Mouse (Mus musculus): Measurements from ENCODE around the gene Plcl2.
"Not testable (repeated sequence)": the region's sequence is repeated elsewhere in the genome, so short reads cannot be mapped to it uniquely, and the experiment has no call there.

Gene Plcl2

DNA sequence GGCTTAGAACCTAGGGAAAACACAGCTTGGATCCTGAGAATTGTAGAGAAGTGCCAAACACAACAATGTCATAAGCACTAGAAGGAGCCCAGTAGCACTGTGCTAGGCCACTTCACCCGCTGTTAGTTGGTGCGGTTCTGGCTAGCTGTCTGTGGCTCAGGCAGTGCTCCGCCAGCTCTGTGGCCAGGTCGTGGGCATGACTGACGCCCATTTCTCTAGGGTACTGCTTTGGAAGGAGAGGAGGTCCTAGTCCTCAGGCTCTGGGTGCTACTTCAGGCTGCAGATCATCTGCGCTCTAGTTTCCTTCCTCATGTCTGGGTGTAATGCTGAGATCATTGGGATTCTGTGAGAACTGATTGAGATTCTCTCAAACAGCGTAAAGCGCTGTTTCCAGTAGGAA, 20.9 kb downstream of the Plcl2 start:
- in situ Hi-C loops (cut with MboI; ENCODE audit: low sequenced_read_pairs) = no loop called here

DNA sequence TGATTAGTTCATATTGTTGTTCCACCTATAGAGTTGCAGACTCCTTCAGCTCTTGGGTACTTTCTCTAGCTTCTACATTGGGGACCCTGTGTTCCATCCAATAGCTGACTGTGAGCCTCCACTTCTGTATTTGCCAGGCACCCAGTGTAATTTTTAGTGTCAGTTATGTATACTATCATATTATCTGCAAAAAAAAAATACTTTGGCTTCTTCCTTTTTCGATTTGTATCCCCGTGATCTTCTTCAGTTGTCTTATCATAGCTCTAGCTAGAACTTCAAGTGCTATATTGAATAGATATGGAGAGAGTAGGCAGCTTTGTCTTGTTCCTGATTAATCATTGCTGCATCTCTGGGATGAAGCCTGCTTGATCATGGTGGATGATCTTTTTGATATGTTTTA, 25.7 kb downstream of the Plcl2 start:
- in situ Hi-C loops (cut with MboI; ENCODE audit: low sequenced_read_pairs) = not testable (repeated sequence)

DNA sequence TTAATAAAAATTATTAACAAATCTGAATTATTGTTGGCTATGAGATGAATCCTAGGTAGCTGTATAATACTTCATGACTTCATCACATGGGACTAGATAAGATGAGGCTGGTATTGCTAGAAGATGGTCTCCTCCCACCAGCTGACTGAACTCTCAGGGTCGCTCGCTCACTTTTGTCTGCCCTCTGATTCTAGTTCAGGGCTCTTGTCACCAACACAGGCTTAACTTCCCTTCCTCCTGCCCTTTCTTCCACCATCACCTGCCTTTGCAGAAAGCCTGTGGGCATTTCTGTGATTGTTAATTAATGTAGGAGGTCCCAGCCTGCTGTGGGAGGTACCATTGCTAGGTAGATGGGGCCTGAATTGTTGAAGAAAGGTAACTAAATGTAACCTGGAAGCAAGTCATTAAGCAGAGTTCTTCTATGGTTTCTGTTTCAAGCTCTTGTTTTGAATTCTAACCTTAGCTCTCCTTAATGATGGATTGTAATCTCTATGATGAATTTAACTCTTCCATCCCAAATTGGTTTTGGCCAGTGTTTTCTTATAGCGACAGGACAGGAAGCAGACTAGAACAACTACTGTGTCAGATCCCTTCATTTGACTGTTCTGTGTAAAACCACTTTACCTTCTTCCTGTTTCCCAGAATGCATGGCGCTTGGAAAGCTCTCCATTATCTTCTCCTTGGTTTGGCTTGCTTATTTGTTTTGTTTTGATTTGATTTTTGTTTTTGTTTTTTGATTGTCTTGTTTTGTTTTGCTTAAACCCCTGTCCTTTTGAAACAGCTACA, 27.4 kb downstream of the Plcl2 start:
- in situ Hi-C loops (cut with MboI; ENCODE audit: low sequenced_read_pairs) = no loop called here

DNA sequence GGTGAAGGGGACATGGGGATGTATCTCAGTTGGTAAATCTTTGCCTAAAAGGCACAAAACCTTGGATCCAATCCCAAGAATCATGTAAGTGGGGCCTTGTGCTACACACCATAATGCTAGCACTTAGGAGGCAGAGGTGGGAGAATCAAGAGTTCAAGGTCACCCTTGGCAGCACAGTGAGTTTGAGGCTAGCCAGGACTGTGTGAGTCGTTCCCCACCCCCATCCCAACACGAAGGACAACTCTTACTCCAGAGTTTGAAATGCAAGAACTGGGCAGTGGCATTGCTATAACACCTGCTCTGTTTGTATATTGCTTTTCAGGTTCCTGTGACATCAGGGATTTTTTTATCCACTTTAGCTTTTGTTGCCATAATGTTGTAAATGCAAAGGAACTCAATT, 28.6 kb downstream of the Plcl2 start:
- in situ Hi-C loops (cut with MboI; ENCODE audit: low sequenced_read_pairs) = no loop called here

DNA sequence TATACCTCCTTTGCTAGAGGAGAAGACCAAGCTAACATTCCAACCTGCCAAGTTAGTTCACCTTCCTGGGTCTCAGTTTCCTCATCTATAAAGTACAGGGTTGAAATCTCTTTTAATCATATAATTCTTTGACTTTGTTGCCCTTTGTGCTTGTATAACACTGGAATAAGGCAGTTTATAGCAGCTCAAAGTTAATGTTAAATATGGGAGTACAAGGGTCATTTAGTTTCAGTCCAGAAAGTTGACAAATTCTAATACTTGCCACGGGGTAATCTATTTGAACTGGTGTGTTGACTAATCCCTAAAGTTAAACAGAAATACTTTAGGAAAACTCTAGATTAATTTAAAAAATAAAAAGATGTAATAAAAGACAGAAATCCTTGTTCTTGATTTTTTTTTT, 35.7 kb downstream of the Plcl2 start:
- in situ Hi-C loops (cut with MboI; ENCODE audit: low sequenced_read_pairs) = no loop called here

DNA sequence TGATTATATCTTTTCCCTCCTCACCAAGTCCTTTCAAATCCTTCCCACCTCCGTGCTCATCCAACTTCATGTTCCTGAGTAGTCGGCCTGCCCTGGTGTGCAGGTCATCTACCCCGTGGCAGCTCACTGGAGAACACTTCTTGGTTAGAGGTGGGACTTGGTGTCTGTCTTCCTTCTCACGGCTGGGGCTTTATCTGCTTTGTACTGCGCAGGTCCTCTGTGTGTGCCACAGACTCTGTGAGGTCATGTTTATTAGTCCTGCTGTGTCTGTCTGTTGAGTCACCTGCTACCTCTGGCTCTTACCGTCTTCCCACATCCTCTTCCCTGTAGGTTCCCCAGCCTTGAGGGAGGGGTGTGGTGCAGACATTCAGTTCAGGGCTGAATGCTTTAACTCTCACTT, 36.1 kb downstream of the Plcl2 start:
- in situ Hi-C loops (cut with MboI; ENCODE audit: low sequenced_read_pairs) = no loop called here

DNA sequence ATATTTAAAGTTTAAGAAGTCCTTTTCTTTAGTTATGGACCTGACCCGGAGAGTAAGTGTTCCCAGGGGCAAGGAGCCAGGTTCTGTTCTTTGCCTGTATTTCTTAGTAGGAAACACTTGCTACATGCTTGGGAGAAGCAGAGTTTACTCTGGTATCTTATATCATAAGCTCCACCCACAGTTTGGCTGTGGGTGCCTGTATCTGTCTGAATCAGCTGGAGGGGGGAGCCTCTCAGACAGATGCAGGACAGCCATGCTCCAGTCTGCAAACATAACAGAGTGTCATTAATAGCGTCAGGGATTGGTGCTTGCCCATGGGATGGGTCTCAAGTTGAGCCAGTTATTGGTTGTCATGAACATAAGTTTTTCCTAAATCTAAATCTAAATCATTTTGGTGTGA, 42.9 kb downstream of the Plcl2 start:
- in situ Hi-C loops (cut with MboI; ENCODE audit: low sequenced_read_pairs) = no loop called here

DNA sequence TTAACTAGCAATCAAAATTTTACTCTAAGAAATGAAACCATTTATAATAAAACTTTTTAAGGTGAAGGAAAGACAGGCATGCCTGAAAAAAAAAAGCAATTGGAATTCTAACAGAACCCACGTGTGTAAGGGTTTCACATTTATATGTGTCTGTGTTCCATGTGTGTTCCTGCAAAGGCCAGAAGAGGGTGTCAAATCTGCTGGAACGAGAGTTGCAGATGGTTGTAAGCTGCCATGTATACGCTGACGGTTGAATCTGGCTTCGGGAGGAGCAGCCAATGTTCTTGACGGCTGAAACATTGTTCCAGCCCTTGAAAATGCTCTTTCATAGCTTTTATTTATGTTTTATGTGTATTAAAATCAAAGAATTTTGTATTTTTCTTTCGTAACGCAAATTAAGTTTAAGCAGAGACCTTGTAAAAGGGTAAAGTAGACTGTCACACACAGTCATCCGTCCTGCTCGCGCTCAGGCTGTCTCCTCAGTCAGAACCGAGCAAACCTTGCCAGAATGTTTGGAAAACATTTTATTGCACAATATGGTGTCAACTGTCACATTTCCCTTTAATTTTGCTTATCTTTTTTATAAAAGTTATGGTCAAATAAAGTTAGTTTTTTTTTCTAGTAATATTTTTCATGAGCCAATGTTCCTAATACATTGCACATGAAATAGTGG, 48.5 kb downstream of the Plcl2 start:
- in situ Hi-C loops (cut with MboI; ENCODE audit: low sequenced_read_pairs) = no loop called here

DNA sequence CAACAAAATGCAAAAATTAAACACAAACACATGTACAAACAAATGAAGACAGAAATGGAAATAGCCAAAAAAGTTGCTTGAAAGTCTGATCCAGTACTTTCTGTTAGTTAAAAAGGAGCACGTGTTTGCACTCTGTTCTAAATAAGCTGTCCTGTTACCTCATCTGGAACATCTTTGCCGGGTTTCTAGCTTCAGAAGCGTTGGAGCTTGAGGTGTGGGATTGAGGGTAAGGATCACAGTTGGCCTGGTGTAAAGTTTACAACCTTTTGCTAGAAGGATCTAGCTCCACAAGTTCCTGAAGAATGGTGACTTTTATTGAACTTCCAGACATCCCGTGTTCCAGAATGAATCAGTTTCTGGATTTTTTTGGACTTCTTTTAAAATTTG, 49.0 kb downstream of the Plcl2 start:
- in situ Hi-C loops (cut with MboI; ENCODE audit: low sequenced_read_pairs) = no loop called here

DNA sequence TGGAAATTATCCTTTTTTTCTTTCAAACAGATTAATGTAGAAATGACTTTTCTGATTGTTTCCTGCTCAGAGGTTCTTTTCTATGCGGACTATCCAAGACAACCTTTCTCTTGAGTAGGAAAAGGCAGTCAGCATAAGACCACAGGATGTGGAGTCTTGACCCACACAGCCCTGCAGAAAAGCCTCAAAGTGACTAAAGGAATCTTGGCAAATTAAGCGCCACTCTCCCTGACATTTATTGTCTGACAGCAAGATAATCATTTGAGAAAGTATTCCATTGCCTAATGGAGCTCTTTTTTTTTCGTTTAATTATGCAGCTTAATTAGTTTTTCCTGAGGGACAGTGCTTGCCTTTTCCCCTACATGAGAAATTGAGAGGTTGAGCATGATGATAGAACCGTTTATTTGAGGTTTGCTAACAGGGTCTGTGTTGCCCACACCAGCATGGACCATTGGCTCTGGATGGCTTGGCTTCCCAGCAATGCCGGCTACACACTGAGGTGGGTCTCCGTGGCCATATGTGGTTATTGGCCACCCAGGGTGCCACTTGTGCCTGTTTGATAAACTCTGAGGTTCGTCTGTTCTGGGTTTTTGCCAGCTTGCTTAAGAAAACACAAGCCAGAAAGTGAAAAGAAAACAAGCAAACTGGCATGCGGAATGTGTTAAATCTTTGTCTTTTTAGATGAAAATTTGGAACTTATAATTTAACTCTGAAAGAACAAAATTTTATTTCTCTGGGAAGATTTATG, 56.3 kb downstream of the Plcl2 start:
- in situ Hi-C loops (cut with MboI; ENCODE audit: low sequenced_read_pairs) = no loop called here

DNA sequence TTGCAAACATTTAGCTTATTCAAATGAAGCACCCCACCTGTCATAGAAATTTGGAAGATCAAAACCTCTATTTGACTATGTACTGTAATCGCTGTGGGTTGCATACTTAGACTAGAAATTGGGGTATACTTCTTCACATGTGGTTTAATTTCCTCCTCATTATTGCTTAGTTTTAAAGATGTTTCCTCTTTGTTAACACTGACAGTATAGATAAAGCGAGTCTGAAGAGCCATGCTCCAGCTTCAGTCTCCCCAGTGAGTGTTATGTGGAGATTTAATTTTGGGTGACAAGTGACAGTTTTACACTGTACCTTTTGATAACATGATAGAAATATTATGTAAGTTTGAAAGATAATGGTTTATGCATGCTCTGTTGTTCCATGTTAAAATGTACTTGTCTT, 59.6 kb downstream of the Plcl2 start:
- in situ Hi-C loops (cut with MboI; ENCODE audit: low sequenced_read_pairs) = no loop called here

DNA sequence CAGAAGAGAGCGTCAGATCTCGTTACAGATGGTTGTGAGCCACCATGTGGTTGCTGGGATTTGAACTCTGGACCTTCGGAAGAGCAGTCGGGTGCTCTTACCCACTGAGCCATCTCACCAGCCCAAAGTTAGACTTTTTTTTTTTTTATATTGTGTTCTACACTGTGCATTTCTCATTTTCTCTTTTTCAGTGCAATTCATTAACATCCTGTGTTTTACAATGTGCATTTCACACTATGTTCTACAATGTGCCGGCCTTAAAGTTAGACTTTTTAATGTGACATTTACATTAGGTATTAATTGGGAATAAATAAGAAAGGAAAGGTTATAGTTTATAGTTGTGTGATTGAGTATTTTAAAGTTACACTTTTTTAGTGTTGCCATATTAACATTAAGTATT, 61.0 kb downstream of the Plcl2 start:
- in situ Hi-C loops (cut with MboI; ENCODE audit: low sequenced_read_pairs) = not testable (repeated sequence)

DNA sequence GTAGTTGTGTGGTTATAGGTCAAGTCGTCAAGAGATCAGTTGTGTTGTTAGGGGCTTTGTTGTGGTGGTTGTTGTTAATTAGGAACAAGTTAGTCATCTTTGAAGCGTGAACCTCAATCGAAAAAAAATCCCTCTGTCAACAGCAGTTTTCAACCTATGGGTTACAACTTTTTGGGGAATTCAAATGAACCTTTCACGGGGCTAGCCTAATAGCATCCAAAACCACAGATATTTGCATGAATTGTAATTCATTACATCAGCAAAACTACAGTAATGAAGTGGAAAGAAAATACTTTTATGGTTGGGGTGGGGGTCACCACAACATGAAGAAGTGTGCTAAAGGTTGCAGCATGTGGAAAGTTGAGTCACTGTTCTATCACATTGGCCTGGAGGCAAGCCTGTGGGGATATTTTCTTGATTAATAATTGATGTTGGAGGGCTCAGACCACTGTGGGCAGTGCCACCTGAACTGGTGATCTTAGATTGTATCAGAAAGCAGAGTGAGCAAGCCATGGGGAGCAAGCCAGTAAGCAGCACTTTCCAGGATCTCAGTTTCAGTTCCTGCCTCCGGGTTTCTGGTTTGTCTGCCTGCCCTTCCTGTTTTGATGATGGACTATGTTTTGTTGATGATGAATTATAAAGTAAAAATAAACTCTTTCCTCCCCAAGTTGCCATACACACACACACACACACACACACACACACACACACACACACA, 61.6 kb downstream of the Plcl2 start:
- in situ Hi-C loops (cut with MboI; ENCODE audit: low sequenced_read_pairs) = no loop called here

DNA sequence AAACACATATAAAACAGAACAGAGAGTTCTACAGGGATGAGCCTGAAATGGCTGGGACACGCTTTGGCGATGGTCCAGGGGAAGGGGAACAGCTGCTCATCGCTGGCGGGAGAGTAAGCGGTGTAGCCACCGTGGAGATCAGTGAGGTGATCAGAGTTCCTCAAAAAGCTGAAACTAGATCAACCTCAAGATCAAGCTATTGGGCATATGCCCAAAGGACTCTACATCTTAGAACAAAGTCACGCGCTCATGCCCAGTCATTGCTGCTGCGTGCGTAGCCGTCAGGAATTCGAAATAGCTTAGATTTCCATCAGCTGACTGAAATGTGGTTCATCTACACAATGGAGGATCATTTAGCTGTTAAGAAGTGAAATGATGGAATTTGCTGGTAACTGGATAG, 65.0 kb downstream of the Plcl2 start:
- in situ Hi-C loops (cut with MboI; ENCODE audit: low sequenced_read_pairs) = no loop called here

DNA sequence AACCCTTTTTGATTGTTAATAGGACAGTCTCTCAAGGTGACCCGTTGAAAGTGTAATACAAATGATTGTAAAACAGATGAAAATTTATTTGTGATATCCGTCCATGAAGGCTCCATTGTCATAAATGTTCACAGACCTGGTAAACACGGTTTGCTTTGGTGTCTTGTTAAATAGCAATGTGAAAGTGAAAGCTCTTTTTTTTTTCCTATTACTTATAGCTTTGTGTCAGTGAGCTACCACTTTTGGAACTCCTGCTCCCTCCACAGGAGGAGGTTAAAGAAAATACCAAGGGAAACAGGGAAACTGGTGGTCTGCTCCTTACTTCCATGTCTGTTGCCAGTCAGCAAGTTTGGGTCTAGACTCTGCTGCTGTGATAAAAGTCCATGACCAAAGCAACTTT, 71.2 kb downstream of the Plcl2 start:
- in situ Hi-C loops (cut with MboI; ENCODE audit: low sequenced_read_pairs) = no loop called here

DNA sequence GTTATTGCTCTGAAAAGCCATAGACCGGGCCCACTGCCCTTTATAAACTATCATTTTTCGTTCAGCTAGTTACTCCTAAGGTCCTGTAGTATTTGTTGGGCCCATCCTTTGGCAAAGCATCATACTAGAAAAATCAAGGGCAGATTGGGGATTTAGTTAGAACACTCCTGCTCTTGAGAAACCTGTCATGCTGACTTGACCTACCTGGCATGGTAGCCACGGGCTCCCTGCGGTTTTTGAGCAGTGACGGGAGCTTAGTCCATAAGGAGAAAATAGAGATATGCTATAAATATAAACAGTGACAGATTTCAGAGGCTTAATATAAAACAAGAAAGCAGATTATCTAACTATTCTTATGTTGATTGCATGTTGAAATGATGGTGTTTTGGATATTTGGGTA, 77.6 kb downstream of the Plcl2 start:
- in situ Hi-C loops (cut with MboI; ENCODE audit: low sequenced_read_pairs) = no loop called here

DNA sequence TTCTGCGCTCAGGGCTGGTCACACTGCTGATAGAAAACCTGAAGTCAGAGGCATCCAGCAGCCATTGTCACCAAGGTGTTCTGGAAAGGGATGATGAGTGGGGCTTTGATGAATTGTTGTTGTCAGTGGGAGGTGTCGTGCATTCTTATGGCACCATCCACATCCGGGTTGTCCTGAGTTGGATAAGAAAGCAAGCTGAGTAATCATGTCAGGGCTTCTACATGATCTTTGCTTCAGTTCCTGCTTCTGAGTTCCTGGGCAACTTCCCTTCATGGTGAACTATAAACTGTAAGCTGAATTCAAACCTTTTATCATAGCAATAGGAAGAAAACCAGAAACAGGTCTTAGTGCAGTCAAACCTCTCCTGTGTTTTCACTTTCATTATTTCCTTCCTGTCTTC, 78.7 kb downstream of the Plcl2 start:
- in situ Hi-C loops (cut with MboI; ENCODE audit: low sequenced_read_pairs) = no loop called here

DNA sequence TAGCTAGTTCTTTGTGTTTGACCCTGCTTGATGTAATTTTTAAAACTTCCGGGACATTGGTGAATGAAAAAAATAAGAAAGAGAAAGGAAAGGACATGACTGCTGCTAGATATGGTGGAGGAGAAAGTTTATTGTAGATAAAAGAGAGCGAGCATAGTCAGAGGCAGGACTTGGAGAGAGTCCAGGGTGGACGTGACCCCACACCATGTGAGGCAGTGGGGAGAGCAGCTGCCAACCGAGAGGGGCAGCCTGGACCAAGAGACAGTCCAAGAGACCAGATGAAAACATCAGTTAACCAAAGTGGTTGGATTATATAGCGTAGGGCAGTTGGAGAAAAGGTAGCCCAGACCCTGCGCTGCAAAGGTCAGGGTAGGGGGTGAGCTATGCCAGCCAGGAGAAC, 91.0 kb downstream of the Plcl2 start:
- in situ Hi-C loops (cut with MboI; ENCODE audit: low sequenced_read_pairs) = no loop called here

DNA sequence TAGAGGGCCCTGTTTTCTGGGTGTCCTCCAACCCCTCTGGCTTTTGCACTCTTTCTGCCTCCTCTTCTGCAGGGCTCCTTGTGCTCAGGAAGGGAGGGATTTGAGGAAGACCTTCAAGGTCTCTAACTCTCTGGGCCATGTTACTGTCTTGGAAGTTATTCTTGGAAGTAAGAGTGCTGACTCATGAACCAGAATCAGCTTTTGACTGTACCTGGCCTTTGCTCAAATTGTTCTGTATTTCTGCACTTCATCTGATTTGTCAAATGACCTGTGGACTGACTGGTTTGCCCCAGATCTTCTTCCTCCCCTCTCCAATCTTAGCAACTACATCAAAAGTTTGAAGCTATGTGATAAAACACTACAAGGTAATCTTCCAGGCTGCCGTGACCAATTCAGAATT, 91.5 kb downstream of the Plcl2 start:
- in situ Hi-C loops (cut with MboI; ENCODE audit: low sequenced_read_pairs) = no loop called here

DNA sequence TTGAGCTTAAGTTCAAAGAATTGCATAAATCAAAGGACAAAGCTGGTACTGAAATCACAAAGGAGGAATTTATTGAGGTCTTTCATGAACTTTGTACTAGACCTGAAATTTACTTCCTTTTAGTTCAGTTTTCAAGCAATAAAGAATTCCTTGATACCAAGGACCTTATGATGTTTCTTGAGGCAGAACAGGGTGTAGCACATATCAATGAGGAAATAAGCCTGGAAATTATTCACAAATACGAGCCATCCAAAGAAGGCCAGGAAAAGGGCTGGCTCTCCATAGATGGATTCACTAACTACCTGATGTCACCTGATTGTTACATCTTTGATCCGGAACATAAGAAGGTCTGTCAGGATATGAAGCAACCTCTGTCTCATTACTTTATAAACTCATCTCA, 97.7 kb downstream of the Plcl2 start:
- in situ Hi-C loops (cut with MboI; ENCODE audit: low sequenced_read_pairs) = no loop called here

DNA sequence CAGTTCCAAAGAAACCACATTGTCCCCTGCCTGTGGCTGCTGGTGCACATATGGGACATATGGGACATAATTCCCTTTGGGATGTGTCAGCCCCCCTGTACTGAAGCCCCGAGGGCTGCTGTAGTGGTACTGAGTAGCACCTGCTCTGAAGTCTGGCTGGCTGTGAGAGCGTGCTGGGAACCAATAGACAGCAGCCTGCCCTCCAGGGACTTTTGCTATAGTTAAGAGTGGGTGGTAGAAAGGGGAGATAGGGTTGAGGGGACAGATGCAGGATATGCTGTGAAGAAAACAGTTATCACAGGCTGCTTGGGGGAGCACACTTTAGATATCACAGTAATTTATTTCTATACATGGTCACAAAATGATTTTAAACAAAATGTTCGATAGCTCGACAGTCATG, 100.7 kb downstream of the Plcl2 start:
- in situ Hi-C loops (cut with MboI; ENCODE audit: low sequenced_read_pairs) = no loop called here

All from CH12F3 (cell line).